Mouse (Mus musculus) neural tube, embryonic 12.5 days (tissue): Measurements from ENCODE around the gene Tgfbr3. TPM values are rescaled to one million over a fixed set of nuclear protein-coding genes. Genes with fewer than 3 reads are reported as not detected.

Experiments
- ATAC-seq: fragments of 200-750 bp; cut with Nextera tagmentation; 2 replicates; pipeline ENCODE4 v1.8.0; 2017; ENCODE audit warnings: low read depth, mild to moderate bottlenecking, moderate TSS enrichment, moderate library complexity; ENCODE audit not compliant: low FRiP score
- H3K27ac ChIP-seq: fragments of 300-500 bp; sonication (generic); 2 replicates; pipeline ENCODE4 v1.5.1; 2016
- H3K27me3 ChIP-seq: fragments of 300-500 bp; sonication (generic); replicated peaks from 2 replicates; pipeline ENCODE4 v1.6.1; 2016; ENCODE audit warnings: mild to moderate bottlenecking
- H3K36me3 ChIP-seq: fragments of 300-500 bp; sonication (generic); 2 replicates; pipeline ENCODE4 v1.6.1; 2016; ENCODE audit warnings: mild to moderate bottlenecking
- H3K4me1 ChIP-seq: fragments of 300-500 bp; sonication (generic); 2 replicates; pipeline ENCODE4 v1.6.1; 2016
- H3K4me2 ChIP-seq: fragments of 300-500 bp; sonication (generic); replicated peaks from 2 replicates; pipeline ENCODE4 v1.6.1; 2016; ENCODE audit warnings: mild to moderate bottlenecking
- H3K4me3 ChIP-seq: fragments of 300-500 bp; sonication (generic); 2 replicates; pipeline ENCODE4 v1.5.1; 2016
- H3K9ac ChIP-seq: fragments of 300-500 bp; sonication (generic); 2 replicates; pipeline ENCODE4 v1.6.1; 2016; ENCODE audit warnings: mild to moderate bottlenecking
- H3K9me3 ChIP-seq: fragments of 300-500 bp; sonication (generic); 2 replicates; pipeline ENCODE4 v1.6.1; 2016; ENCODE audit warnings: mild to moderate bottlenecking
- WGBS: fragments of 180-500 bp; shearing (Covaris S2); methylation state at CpG from one replicate; pipeline ENCODE4 v1.1.7; 2016; 5-methylcytosine and 5-hydroxymethylcytosine counted together
- polyA plus RNA-seq: library from polyadenylated mRNA; unstranded; fragments of >200 nt; fragmentation: Nextera tagmentation; extraction: Ambion mirVana; gene quantifications from 2 replicates; pipeline ENCODE4 v1.2.1, GENCODE M21; 2016

The Tgfbr3 gene
- polyA plus RNA-seq, 1 experiment from 2014 or later, result 8.8 TPM

DNA sequence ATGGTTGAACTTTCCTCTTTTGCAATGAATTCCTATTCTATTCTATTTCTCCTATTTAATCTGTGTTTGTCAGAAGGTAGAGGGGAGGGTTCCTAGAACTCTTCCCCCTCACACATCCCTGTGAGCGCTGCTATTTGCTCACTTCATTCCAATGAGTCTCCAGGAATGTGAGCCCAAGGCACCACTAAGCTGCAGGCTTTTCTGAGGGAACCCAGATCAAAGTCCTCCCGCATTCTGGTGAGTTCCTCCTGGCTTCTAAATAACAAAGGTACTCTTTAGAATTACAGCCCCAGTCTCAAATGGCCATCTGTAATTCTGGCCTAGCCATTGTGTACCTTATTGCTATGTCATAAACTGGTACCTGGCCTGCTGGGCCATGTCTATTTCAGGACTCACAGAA is 72.3 kb downstream of the Tgfbr3 start:
- no peak for ATAC-seq
- 14% methylated on average over 2 of the region's 2 CpGs for WGBS
- Histone ChIP-seq H3K4me1 (peaks cover 13% of the 10 kb centered on the region), H3K4me3 (no peak overlapping the region), H3K27ac (no peak overlapping the region), H3K4me2 (no peak overlapping the region), H3K27me3 (no peaks in the 10 kb centered on the region; the same call in 1 of the 2 replicates), H3K36me3 (no peaks in the 10 kb centered on the region), H3K9ac (no peak overlapping the region), H3K9me3 (no peaks in the 10 kb centered on the region)

DNA sequence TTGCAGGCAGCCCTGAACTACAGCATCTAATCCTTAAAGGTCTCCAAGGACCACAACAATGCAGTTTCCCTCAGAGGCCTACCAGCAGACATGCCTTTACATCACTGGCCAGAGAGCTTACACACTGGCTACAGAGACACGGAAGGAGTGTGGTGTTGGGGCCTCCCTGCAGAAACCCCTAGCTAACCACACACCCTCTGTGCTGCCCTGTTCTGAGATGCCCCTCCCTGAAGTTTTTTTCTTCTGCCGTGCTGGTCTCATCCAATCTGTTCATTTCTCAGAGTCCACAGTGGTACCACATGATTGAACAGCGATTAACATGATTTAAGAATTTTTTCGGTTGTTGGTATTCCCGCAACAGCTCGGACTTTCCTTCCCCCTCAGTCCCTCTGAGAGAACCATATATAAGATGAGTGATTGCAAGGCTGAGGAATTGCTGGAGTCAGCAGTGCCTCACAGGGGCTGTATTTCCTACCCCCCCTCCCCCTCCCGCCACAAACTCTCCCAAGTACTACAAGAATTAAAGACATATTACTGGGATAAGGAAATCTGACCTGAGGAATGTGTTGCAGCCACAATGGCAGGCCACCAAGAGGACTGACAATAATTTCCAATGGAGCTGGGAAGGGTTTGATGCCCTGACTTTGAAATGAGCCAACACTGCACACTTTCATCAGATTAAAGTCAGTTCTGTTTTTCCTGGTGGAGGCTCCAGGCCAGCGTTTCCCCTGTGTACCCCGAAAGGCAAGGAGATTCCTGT is 75.9 kb downstream of the Tgfbr3 start:
- no peak overlapping the region for H3K9ac ChIP-seq
- no peak overlapping the region for H3K4me3 ChIP-seq
- ATAC-seq, result no peak
- no peaks in the 10 kb centered on the region for H3K27me3 ChIP-seq
- WGBS, result 85% methylated on average over 9 of the region's 9 CpGs
- H3K9me3 ChIP-seq, result no peaks in the 10 kb centered on the region
- H3K4me2 ChIP-seq, result no peak overlapping the region
- no peak overlapping the region for H3K27ac ChIP-seq
- H3K36me3 ChIP-seq, result no peaks in the 10 kb centered on the region
- H3K4me1 ChIP-seq, result no peaks in the 10 kb centered on the region

DNA sequence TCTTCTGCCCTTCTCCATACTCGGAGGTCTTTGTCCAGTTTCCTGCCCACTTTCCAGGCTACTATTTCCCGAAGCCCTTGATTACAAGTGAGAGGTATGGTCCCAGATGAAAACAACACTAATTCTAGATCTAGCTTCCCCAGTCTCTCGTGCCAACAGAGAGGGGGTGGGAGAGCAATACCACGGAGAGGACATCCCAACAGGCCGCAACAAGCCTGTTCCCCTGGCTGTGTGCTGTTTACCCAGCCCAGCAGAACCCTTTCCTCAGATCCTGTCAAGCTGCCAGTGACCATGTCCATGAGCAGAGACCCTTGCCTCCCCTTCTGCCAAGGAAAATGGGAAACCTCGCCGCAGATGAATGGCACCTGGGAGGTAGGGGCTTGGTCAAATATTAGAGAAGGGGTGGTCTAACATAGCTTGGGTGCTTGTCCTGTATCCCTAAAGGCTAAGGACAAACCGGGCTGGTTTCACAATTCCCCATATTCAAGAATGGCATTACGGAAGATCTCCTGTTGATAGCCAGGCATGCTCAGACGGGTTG is 77.5 kb downstream of the Tgfbr3 start:
- Histone ChIP-seq H3K27ac (no peak overlapping the region), H3K4me3 (no peak overlapping the region), H3K4me2 (no peak overlapping the region), H3K9me3 (no peaks in the 10 kb centered on the region), H3K4me1 (no peaks in the 10 kb centered on the region), H3K36me3 (no peaks in the 10 kb centered on the region), H3K27me3 (no peaks in the 10 kb centered on the region), H3K9ac (no peak overlapping the region)
- no peak for ATAC-seq
- 90% methylated on average over 10 of the region's 10 CpGs for WGBS

DNA sequence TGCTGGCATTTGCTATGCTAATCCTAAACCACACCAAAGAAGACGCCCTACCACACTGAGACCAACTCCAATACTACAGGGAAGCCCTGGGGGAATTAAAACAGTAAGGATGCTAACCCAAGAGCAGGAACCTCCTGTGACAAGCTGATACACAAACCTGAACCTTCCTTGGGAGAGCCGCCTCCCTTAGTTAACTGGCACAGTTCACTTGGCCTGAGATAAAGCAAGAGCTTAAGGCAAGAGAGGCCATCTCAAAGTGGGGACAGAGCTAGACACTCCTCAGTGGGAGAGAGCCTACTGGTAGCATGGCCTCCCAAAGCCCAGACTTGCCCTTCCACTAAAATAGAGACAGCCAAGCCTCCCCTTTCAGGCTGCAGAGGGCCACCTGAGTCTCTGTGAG is 79.4 kb downstream of the Tgfbr3 start:
- no peaks in the 10 kb centered on the region for H3K27me3 ChIP-seq
- H3K9me3 ChIP-seq, result no peaks in the 10 kb centered on the region
- H3K27ac ChIP-seq, result no peak overlapping the region
- H3K36me3 ChIP-seq, result no peaks in the 10 kb centered on the region
- no peak overlapping the region for H3K9ac ChIP-seq
- no peak overlapping the region for H3K4me3 ChIP-seq
- no peaks in the 10 kb centered on the region for H3K4me1 ChIP-seq
- H3K4me2 ChIP-seq, result no peak overlapping the region
- 85% methylated on average over 2 of the region's 2 CpGs for WGBS
- ATAC-seq, result no peak

DNA sequence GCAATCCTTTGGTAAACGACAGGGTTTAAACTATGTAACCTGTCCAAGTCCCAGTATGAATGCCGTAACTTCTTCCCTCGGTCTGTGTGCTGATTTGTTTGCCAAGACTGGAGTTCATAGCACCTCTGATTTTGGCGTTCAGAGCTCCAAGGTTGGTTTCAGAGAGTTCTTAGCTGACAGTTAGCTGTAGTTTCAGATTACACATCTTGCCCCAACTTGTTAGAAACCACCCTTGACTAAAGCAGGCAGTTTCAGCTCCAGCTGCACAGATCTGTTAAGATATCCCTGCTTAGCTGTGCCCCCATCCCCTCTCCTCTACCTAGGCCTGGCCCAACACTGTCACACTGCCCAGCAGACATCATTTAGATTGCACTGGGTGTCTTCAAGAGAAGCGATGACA is 81.5 kb downstream of the Tgfbr3 start:
- no peak overlapping the region for H3K9ac ChIP-seq
- H3K36me3 ChIP-seq, result no peaks in the 10 kb centered on the region
- H3K4me2 ChIP-seq, result no peak overlapping the region
- 89% methylated on average over 5 of the region's 5 CpGs for WGBS
- no peak overlapping the region for H3K27ac ChIP-seq
- no peak overlapping the region for H3K4me3 ChIP-seq
- H3K27me3 ChIP-seq, result no peaks in the 10 kb centered on the region
- no peak for ATAC-seq
- H3K9me3 ChIP-seq, result no peaks in the 10 kb centered on the region
- H3K4me1 ChIP-seq, result no peaks in the 10 kb centered on the region

DNA sequence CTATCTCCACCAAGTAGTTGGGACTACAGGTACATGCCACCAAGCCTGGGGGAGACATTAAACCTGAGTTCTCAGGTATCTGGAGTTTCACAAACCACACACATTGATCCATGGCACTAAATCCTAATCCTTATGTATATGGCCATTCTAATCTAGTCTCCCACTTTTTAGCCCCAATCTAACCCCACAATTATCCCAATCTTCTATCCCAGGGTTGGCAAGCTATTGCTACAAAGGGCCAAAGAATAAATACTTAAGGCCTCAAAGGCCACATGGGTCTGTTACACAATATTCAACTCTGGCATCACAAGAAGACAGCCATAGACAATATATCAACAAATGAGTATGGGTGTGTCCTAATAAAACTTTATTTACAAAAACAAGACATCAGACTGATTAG is 85.1 kb downstream of the Tgfbr3 start:
- H3K36me3 ChIP-seq, result no peaks in the 10 kb centered on the region
- no peak overlapping the region for H3K4me3 ChIP-seq
- H3K9ac ChIP-seq, result no peak overlapping the region
- peaks cover 12% of the 10 kb centered on the region for H3K4me1 ChIP-seq
- H3K4me2 ChIP-seq, result no peak overlapping the region
- no peaks in the 10 kb centered on the region for H3K9me3 ChIP-seq
- ATAC-seq, result no peak
- no peaks in the 10 kb centered on the region for H3K27me3 ChIP-seq
- no peak overlapping the region for H3K27ac ChIP-seq

DNA sequence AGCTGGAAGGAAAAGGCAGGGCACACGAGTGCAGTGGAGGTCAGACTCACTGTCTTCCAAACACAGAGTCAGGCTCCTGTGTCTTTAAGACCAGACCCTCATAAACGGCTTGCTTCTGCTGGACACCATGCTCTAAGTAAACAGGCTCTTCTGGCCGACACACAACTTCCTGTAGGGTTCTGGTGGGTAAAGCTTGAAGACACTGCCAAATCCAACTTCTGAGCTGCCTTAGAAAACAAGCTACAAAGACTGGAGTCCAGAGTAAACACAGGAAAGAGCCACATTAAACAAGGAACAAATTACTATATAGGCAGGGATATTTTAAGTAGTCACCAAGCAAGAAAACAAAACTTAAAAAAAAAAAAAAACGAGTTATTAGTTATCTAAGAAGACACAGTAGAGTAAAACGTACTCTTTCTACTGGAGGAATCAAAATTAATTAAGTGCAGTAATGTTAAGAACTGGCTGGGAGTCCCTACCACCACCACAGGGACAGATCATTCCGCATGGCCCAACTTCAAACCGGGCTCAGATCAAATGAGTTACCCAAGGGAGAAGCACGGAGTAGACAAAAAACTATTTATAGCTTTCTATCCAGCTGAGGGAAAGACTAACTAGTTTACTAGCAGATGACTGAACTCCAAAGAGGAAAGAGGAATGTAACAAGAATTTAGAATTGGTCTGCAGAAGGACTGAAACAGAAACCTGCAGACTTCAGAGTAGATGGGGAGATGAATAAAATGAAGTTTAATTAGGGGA is 86.4 kb downstream of the Tgfbr3 start:
- no peak overlapping the region for H3K4me3 ChIP-seq
- no peak overlapping the region for H3K27ac ChIP-seq
- H3K36me3 ChIP-seq, result no peaks in the 10 kb centered on the region
- no peak overlapping the region for H3K4me2 ChIP-seq
- H3K9ac ChIP-seq, result no peak overlapping the region
- ATAC-seq, result no peak
- WGBS, result 40% methylated on average over 8 of the region's 8 CpGs
- H3K9me3 ChIP-seq, result no peaks in the 10 kb centered on the region
- no peaks in the 10 kb centered on the region for H3K27me3 ChIP-seq
- peaks cover 12% of the 10 kb centered on the region for H3K4me1 ChIP-seq

DNA sequence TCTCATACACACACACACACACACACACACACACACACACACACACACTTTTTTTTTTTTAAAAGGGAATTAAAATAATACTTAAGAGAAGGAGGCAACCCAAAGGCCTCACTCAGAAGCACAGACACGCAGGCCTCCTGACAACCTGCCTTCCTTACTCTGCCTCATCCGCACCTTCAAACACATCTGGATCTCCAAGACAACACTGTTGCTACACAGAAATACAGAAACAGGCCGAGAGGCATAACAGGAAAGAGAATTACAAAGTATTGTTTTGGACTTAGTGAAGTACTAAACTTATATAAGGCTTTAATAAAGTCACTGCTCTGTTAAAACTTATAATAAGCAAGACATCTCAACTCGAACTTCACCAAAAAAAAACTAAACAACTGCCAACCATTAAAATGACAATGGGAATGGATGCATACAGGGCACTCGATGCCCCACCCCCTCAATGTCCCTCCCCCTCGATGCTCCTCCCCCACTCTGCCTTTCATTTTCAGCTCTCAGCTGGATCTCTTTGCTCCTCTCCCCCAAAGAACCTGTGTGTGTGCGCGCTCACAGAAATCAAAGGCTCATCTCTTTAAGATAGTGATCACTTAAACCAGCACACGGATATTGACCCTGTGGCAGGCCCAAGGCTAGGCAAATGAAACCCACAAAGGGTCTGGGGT is 87.8 kb downstream of the Tgfbr3 start:
- 59% methylated on average over 9 of the region's 9 CpGs for WGBS
- Histone ChIP-seq H3K9me3 (no peaks in the 10 kb centered on the region), H3K27me3 (no peaks in the 10 kb centered on the region), H3K36me3 (no peaks in the 10 kb centered on the region), H3K4me2 (no peak overlapping the region), H3K27ac (no peak overlapping the region), H3K4me3 (no peak overlapping the region), H3K9ac (no peak overlapping the region), H3K4me1 (peaks cover 12% of the 10 kb centered on the region)
- no peak for ATAC-seq

DNA sequence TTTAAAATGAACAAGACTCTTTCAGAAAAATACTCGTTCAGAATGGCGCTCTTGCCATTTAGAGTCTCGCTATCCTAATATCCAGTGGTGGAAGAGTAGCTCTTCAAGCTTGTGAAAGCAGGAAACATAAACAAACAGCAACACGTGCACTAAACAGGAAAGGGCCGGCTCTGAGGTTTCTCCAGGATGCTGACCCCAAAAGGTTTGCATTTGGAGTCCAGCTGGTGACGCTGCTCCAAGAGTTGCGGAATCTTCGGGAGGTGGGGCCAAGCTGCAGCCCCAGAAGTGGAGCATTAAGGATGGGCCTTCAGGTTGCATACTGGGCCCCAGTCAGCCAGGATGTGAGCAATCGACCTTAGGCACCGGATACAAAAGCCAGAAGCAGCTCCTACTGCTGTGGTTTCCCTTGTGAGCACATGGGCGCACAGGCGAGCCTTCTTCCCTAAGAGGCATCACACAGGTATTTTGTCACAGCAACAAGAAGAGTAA is 88.5 kb downstream of the Tgfbr3 start:
- Histone ChIP-seq H3K36me3 (no peaks in the 10 kb centered on the region), H3K9ac (no peak overlapping the region), H3K27me3 (no peaks in the 10 kb centered on the region), H3K4me1 (peaks cover 12% of the 10 kb centered on the region), H3K9me3 (no peaks in the 10 kb centered on the region), H3K27ac (no peak overlapping the region), H3K4me3 (no peak overlapping the region), H3K4me2 (no peak overlapping the region)
- ATAC-seq, result no peak
- 65% methylated on average over 12 of the region's 12 CpGs for WGBS

DNA sequence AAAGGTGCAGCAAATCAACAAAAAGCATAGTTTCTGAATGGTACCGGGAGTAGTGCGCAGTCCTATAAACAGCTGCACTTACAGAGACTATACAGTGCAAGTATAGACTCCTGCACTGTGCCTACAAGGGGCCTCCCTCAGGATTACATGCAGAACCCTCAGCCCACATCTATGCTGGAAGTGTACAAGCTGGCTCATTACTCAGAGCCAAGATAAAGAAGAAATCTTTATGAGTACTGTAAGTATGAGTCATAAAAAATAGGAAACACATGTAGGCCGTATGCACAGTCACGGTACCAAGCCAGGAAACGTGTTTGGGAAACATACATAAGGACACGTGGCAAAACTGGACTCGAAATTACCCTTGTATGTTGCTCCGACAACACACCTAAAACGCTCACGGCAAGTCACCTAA is 89.2 kb downstream of the Tgfbr3 start:
- ATAC-seq, result no peak
- H3K9ac ChIP-seq, result no peak overlapping the region

DNA sequence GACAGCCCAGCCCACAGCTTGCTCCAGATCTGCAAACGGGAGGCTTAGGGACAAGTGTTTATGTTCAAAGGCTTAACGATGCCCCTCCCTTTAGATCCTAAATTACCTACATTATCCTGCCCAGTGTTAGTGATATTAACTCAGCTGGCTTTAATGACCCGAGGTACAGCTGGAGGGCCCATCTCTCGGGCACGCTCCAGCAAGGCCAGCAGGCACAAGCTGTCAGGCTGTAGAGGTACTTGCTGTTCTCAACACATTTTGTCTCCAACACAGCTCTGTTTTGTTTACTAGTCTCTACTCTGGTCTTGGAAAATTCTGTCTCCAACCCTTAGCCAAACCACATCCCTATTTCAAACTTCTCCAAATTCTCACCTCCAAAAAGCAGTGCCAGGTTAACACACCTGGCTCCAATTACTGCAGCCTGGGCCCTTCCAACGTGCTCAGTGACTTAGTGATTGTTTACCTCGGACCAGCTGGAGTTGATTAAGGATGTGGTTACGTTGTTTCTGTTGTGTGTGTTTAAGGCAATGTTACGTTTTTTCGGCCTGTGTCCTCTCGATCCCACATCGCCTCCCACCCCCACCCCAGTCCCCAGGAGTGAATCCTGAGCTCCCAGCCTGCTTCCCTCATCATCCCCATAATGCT is 93.6 kb downstream of the Tgfbr3 start:
- 41% methylated on average over 12 of the region's 12 CpGs for WGBS
- no peaks in the 10 kb centered on the region for H3K36me3 ChIP-seq

More for the DNA sequence above, 89.2 kb downstream of the Tgfbr3 start:
- no peaks in the 10 kb centered on the region for H3K36me3 ChIP-seq
- peaks cover 12% of the 10 kb centered on the region for H3K4me1 ChIP-seq
- no peaks in the 10 kb centered on the region for H3K9me3 ChIP-seq
- no peak overlapping the region for H3K4me2 ChIP-seq
- no peaks in the 10 kb centered on the region for H3K27me3 ChIP-seq
- WGBS, result 72% methylated on average over 10 of the region's 10 CpGs
- no peak overlapping the region for H3K4me3 ChIP-seq
- no peak overlapping the region for H3K27ac ChIP-seq

DNA sequence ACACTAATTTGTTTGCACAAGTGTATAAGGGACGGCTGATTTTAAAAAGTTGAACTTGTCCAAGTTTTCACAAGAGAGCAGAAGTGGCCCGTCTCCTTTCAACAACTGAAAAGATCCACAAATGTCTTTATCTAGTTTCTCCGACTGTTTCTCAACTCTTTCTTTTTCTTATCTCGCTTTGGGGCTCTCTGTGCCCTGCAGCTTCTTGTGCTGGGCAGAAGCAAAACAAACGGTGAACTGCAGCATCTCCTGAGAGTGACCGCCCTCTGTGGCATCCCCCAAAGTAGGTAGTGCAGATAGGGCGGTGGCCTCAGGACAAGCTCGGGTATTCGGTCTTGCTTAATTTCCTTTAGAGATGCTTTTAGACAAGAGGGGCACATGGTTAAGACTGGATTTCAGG is 96.3 kb downstream of the Tgfbr3 start:
- Histone ChIP-seq H3K9me3 (no peaks in the 10 kb centered on the region), H3K27ac (no peak overlapping the region), H3K36me3 (no peaks in the 10 kb centered on the region), H3K4me2 (no peak overlapping the region), H3K4me1 (no peaks in the 10 kb centered on the region), H3K27me3 (no peaks in the 10 kb centered on the region), H3K4me3 (no peak overlapping the region), H3K9ac (no peak overlapping the region)
- no peak for ATAC-seq
- WGBS, result 89% methylated on average over 9 of the region's 9 CpGs

More for the DNA sequence above, 93.6 kb downstream of the Tgfbr3 start:
- H3K9me3 ChIP-seq, result no peaks in the 10 kb centered on the region
- peaks cover 2% of the 10 kb centered on the region; the same call in 1 of the 2 replicates for H3K4me1 ChIP-seq
- no peak overlapping the region for H3K4me3 ChIP-seq
- H3K9ac ChIP-seq, result no peak overlapping the region
- ATAC-seq, result no peak
- H3K27ac ChIP-seq, result no peak overlapping the region
- H3K27me3 ChIP-seq, result no peaks in the 10 kb centered on the region
- no peak overlapping the region for H3K4me2 ChIP-seq
